Mouse (Mus musculus): ENCODE results near the gene Hectd1.

Hectd1 gene

GRCm38 (mm10) chr12:51829290-51830076 lies at the start of gene Hectd1:
Gene Hectd1 (minus strand): TSS chr12:51829536.
- DNase-seq = peak; percentile 85 to 92

GRCm38 (mm10) chr12:51871446-51872144 lies 42.3 kb upstream of the Hectd1 start:
- no peak for DNase-seq

- no peak for DNase-seq
Measured at GRCm38 (mm10) chr12:51869511-51869910, 40.2 kb upstream of the Hectd1 start.

GRCm38 (mm10) chr12:51867076-51867475 lies 37.7 kb upstream of the Hectd1 start:
- no peak for DNase-seq

GRCm38 (mm10) chr12:51866226-51866910 lies 37.0 kb upstream of the Hectd1 start:
- no peak for DNase-seq

- no peak for DNase-seq
Measured at GRCm38 (mm10) chr12:51865790-51866179, 36.4 kb upstream of the Hectd1 start.

- DNase-seq = no peak
Measured at GRCm38 (mm10) chr12:51865061-51865789, 35.9 kb upstream of the Hectd1 start.

GRCm38 (mm10) chr12:51863116-51864002 lies 34.0 kb upstream of the Hectd1 start:
- no peak for DNase-seq

GRCm38 (mm10) chr12:51858134-51859028 lies 29.0 kb upstream of the Hectd1 start:
- no peak for DNase-seq

GRCm38 (mm10) chr12:51856768-51857295 lies 27.5 kb upstream of the Hectd1 start:
- no peak for DNase-seq

- DNase-seq = no peak
Measured at GRCm38 (mm10) chr12:51855872-51856271, 26.5 kb upstream of the Hectd1 start.

- no peak for DNase-seq
Measured at GRCm38 (mm10) chr12:51855453-51855852, 26.1 kb upstream of the Hectd1 start.

- DNase-seq = no peak
Measured at GRCm38 (mm10) chr12:51851617-51852016, 22.3 kb upstream of the Hectd1 start.

GRCm38 (mm10) chr12:51851155-51851554 lies 21.8 kb upstream of the Hectd1 start:
- no peak for DNase-seq

- no peak for DNase-seq
Measured at GRCm38 (mm10) chr12:51850339-51850738, 21.0 kb upstream of the Hectd1 start.

- DNase-seq = no peak
Measured at GRCm38 (mm10) chr12:51849902-51850301, 20.6 kb upstream of the Hectd1 start.

GRCm38 (mm10) chr12:51847953-51848680 lies 18.8 kb upstream of the Hectd1 start:
- peak; percentile 50 to 68 for DNase-seq

- DNase-seq = no peak
Measured at GRCm38 (mm10) chr12:51845261-51845660, 15.9 kb upstream of the Hectd1 start.

GRCm38 (mm10) chr12:51844771-51845256 lies 15.5 kb upstream of the Hectd1 start:
- peak; percentile 96 to 97 for DNase-seq
